In genomic region chr8:56629160-56629559, GRCm38 (mm10) we compare ENCODE assay signal across 12 mouse cellular contexts.
DNase-seq lines count a peak whose midpoint lies in the region; ATAC-seq lines count a peak whose summit lies in the region.
"Had no signal": no experiment of that assay in that cellular context is flagged by ENCODE, and none has a peak within 500 bp of the region (broad histone marks: within the 10 kb centered on the region; RNA-seq: fewer than 3 reads in every experiment).

No protein-coding gene starts in this region.

- no peaks in the 10 kb centered on the region for H3K4me1 ChIP-seq in neural tube, embryonic 12.5 days
- H3K4me1 ChIP-seq in kidney, embryonic 16.5 days (ENCODE audit: insufficient read depth, low read length) = no peaks in the 10 kb centered on the region
- H3K4me1 ChIP-seq: embryonic facial prominence, embryonic 13.5 days; liver, embryonic 13.5 days had no signal

- no peak overlapping the region for H3K9ac ChIP-seq in neural tube, embryonic 12.5 days
- H3K9ac ChIP-seq in kidney, embryonic 16.5 days (replicated peaks; ENCODE audit: low read length) = no peak overlapping the region
- H3K9ac ChIP-seq: embryonic facial prominence, embryonic 13.5 days; heart, embryonic 12.5 days; kidney, embryonic 15.5 days; liver, embryonic 13.5 days had no signal

- DNase-seq in left cerebral cortex, postnatal 4 days = peak; percentile 89
- no peak for DNase-seq in left cerebral cortex, adult 9 months (ENCODE audit: low spot score in 2 of 2)
- DNase-seq in cerebellum, adult 8-10 months = peak; percentile 18
- DNase-seq in gastrocnemius, postnatal 25 days = peak; percentile 32
- no peak for DNase-seq in spleen, adult 18-20 months
- no peak for DNase-seq in thymus, postnatal 36 days
- DNase-seq: liver, embryonic 13.5 days had no signal

- H3K27ac ChIP-seq in neural tube, embryonic 12.5 days = no peak overlapping the region
- H3K27ac ChIP-seq in kidney, embryonic 16.5 days (ENCODE audit: low read length) = no peak overlapping the region
- H3K27ac ChIP-seq: embryonic facial prominence, embryonic 13.5 days; kidney, embryonic 15.5 days; liver, embryonic 13.5 days had no signal

- no peaks in the 10 kb centered on the region for H3K36me3 ChIP-seq in neural tube, embryonic 12.5 days
- H3K36me3 ChIP-seq in kidney, embryonic 16.5 days (ENCODE audit: insufficient read depth, low read length) = no peaks in the 10 kb centered on the region
- H3K36me3 ChIP-seq: embryonic facial prominence, embryonic 13.5 days; heart, embryonic 12.5 days; kidney, embryonic 15.5 days; liver, embryonic 13.5 days had no signal

- H3K4me3 ChIP-seq in neural tube, embryonic 12.5 days = no peak overlapping the region
- no peak overlapping the region for H3K4me3 ChIP-seq in kidney, embryonic 16.5 days (ENCODE audit: low read length)
- H3K4me3 ChIP-seq: embryonic facial prominence, embryonic 13.5 days; heart, embryonic 12.5 days; kidney, embryonic 15.5 days; liver, embryonic 13.5 days had no signal

- ATAC-seq in neural tube, embryonic 12.5 days (ENCODE audit: low FRiP score, low read depth) = 0 out of 2 replicates have a peak, but pooled peaks have one; percentile 7
- no peak for ATAC-seq in kidney, embryonic 16.5 days (ENCODE audit: low FRiP score, low TSS enrichment)

- WGBS in neural tube, embryonic 12.5 days = 35% methylated on average over 4 of the region's 4 CpGs
- 52% methylated on average over 4 of the region's 4 CpGs for WGBS in kidney, embryonic 16.5 days

- H3K9me3 ChIP-seq in neural tube, embryonic 12.5 days = no peaks in the 10 kb centered on the region
- no peaks in the 10 kb centered on the region for H3K9me3 ChIP-seq in kidney, embryonic 16.5 days (ENCODE audit: low read length)
- H3K9me3 ChIP-seq: embryonic facial prominence, embryonic 13.5 days; heart, embryonic 12.5 days; kidney, embryonic 15.5 days; liver, embryonic 13.5 days had no signal

- intact Hi-C loops in left cerebral cortex, postnatal 4 days (cut with DNase I) = loop anchor here (10.0 kb wide), 1 partner anchor 686 kb away; no protein-coding TSS in a partner anchor

- H3K27me3 ChIP-seq in neural tube, embryonic 12.5 days (replicated peaks) = peaks cover 2% of the 10 kb centered on the region; the same call in 1 of the 2 replicates
- peaks cover 3% of the 10 kb centered on the region; the same call in 1 of the 2 replicates for H3K27me3 ChIP-seq in kidney, embryonic 16.5 days (ENCODE audit: insufficient read depth, low read length)
- H3K27me3 ChIP-seq: heart, embryonic 12.5 days had no signal

- no peak overlapping the region for H3K4me2 ChIP-seq in neural tube, embryonic 12.5 days (replicated peaks)
- no peak overlapping the region for H3K4me2 ChIP-seq in kidney, embryonic 16.5 days (replicated peaks; ENCODE audit: low read depth, low read length)
- H3K4me2 ChIP-seq: embryonic facial prominence, embryonic 13.5 days; heart, embryonic 12.5 days; kidney, embryonic 15.5 days; liver, embryonic 13.5 days had no signal

Comparison
In these comparisons a context has a peak if more than half of its experiments do, and no peak if none do; other contexts are left out.
1. DNase-seq: peak in left cerebral cortex, postnatal 4 days (single experiment), cerebellum, adult 8-10 months (single experiment) and gastrocnemius, postnatal 25 days (single experiment); none in left cerebral cortex, adult 9 months (0 of 2), spleen, adult 18-20 months (0 of 2) and thymus, postnatal 36 days (0 of 2).